Mouse (Mus musculus) left cerebral cortex, postnatal 36 days (tissue): Measurements from ENCODE around the gene Tgfa. TPM values are rescaled to one million over a fixed set of nuclear protein-coding genes. Genes with fewer than 3 reads are reported as not detected.

Source experiments
- DNase-seq, 2 experiments: peaks; one replicate each; pipeline ENCODE4 v3.0.0; 2021 to 2022; ENCODE audit warnings: low spot score in 2 of 2, mixed read lengths in 1 of 2
- intact Hi-C: fragments of 180-260 bp; cut with DNase I; formaldehyde crosslinking; loops from one replicate; pipeline ENCODE4 v1.15.1; 2025
- total RNA-seq, 2 experiments: library from RNA; stranded (reverse); gene quantifications; 2 replicates each; pipeline ENCODE4 v1.2.3; 2021

Gene Tgfa
- total RNA-seq, 2 experiments from 2014 or later: 16.4 TPM

GRCm38 (mm10) chr6:86182626-86183025, 12.4 kb upstream of the Tgfa start:
- no peak for DNase-seq
- intact Hi-C loops: no loop called here

GRCm38 (mm10) chr6:86186106-86186955, 8.7 kb upstream of the Tgfa start:
- intact Hi-C loops: no loop called here
- no peak for DNase-seq

GRCm38 (mm10) chr6:86188741-86189480, 6.1 kb upstream of the Tgfa start:
- intact Hi-C loops: no loop called here
- DNase-seq: no peak

- no peak for DNase-seq
- intact Hi-C loops: no loop called here
Observed at GRCm38 (mm10) chr6:86190622-86191021, 4.4 kb upstream of the Tgfa start.

GRCm38 (mm10) chr6:86192978-86193377, 2.0 kb upstream of the Tgfa start:
- peak in 1 of 2 experiments; percentile 21 for DNase-seq
- intact Hi-C loops: no loop called here

- intact Hi-C loops: loop anchor here (2.0 kb wide), 1 partner anchor 171 kb away; the partner anchor contains the start of gene Fam136a
- peak; percentile 26 to 30 for DNase-seq
Observed at GRCm38 (mm10) chr6:86193879-86194278, 1.1 kb upstream of the Tgfa start.

GRCm38 (mm10) chr6:86196034-86196433, 1.0 kb downstream of the Tgfa start:
- intact Hi-C loops: loop anchor here (5.0 kb wide), 1 partner anchor 51 kb away; no protein-coding TSS in a partner anchor
- DNase-seq: no peak

GRCm38 (mm10) chr6:86197150-86197862, 2.3 kb downstream of the Tgfa start:
- intact Hi-C loops: loop anchor here (5.0 kb wide), 1 partner anchor 50 kb away; no protein-coding TSS in a partner anchor
- no peak for DNase-seq

- intact Hi-C loops: no loop called here
- DNase-seq: no peak
Observed at GRCm38 (mm10) chr6:86200934-86201333, 5.9 kb downstream of the Tgfa start.

- intact Hi-C loops: no loop called here
- no peak for DNase-seq
Observed at GRCm38 (mm10) chr6:86203101-86203500, 8.1 kb downstream of the Tgfa start.

- no peak for DNase-seq
- intact Hi-C loops: no loop called here
Observed at GRCm38 (mm10) chr6:86206014-86206413, 11.0 kb downstream of the Tgfa start.

- DNase-seq: no peak
- intact Hi-C loops: no loop called here
Observed at GRCm38 (mm10) chr6:86206985-86207384, 12.0 kb downstream of the Tgfa start.

GRCm38 (mm10) chr6:86209133-86210016, 14.4 kb downstream of the Tgfa start:
- intact Hi-C loops: no loop called here
- DNase-seq: no peak

- no peak for DNase-seq
- intact Hi-C loops: no loop called here
Observed at GRCm38 (mm10) chr6:86210017-86210408, 15.0 kb downstream of the Tgfa start.

- intact Hi-C loops: no loop called here
- no peak for DNase-seq
Observed at GRCm38 (mm10) chr6:86210619-86211018, 15.6 kb downstream of the Tgfa start.

- intact Hi-C loops: no loop called here
- no peak for DNase-seq
Observed at GRCm38 (mm10) chr6:86211081-86211763, 16.2 kb downstream of the Tgfa start.

- no peak for DNase-seq
- intact Hi-C loops: no loop called here
Observed at GRCm38 (mm10) chr6:86212871-86213640, 18.0 kb downstream of the Tgfa start.

- DNase-seq: no peak
- intact Hi-C loops: no loop called here
Observed at GRCm38 (mm10) chr6:86218066-86218465, 23.0 kb downstream of the Tgfa start.
